Mouse (Mus musculus): ENCODE measurements around the gene Edaradd. TPM values are rescaled to one million over a fixed set of nuclear protein-coding genes. Genes with fewer than 3 reads are reported as not detected.

Edaradd gene
- polyA plus RNA-seq (2015; fragmentation: Nextera tagmentation; extraction: Ambion mirVana), result 16.0 and 19.8 TPM in 2 replicates

DNA sequence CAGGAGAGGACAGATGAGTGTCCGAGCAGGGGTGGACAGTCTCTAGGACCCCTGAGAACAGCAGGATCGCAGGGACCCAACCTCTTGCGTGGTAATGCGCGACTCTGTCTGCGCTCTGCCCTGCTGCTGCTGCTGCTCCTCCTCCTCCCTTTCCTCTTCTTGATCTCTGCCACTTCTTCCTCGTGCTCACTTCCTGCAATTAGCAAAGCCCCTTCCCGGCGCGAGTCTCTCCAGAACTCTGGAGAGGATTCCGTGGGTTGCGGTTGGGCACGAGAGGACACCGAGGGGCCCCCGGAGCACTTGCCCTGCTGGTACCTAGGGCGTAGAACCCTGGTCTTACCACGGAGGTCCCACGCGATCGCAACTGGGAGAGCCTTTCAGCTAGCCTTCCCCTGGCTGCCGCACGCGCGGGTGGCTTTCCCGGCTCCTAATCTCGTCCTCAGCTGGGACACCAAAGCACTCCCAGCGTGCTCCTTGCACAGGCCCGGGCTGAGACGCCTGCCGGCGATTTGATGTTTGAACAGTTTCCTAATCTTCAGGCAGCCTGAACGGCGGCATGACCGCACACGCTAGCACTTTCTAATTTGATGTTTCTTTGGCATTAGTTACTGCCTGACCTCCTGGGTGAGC lies at the start of gene Edaradd:
Gene Edaradd, minus strand, starts transcription at position 484 of the 630 bp plus-strand sequence.
- peak; percentile 52 for DNase-seq (ENCODE audit: low spot score)

DNA sequence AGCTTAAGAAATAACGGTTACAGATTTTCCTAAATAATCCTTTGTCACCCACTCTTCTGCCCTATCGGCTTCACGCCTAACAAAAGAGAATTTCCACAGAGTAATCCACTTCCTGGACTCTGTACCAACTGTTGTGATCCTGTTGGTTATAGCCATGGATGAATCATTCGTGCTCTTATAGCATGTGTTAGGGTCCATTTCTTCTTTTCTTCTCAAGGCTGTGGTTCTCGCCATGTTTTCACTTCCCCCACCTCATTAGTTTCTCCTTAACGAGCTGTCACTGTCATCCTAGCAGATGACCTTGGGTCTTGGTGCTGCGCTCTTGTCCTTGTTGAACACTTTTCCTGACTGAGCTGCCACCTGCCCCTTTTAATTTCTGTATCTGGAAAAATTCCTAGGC lies 49.5 kb upstream of the Edaradd start:
- no peak for DNase-seq (ENCODE audit: low spot score)

DNA sequence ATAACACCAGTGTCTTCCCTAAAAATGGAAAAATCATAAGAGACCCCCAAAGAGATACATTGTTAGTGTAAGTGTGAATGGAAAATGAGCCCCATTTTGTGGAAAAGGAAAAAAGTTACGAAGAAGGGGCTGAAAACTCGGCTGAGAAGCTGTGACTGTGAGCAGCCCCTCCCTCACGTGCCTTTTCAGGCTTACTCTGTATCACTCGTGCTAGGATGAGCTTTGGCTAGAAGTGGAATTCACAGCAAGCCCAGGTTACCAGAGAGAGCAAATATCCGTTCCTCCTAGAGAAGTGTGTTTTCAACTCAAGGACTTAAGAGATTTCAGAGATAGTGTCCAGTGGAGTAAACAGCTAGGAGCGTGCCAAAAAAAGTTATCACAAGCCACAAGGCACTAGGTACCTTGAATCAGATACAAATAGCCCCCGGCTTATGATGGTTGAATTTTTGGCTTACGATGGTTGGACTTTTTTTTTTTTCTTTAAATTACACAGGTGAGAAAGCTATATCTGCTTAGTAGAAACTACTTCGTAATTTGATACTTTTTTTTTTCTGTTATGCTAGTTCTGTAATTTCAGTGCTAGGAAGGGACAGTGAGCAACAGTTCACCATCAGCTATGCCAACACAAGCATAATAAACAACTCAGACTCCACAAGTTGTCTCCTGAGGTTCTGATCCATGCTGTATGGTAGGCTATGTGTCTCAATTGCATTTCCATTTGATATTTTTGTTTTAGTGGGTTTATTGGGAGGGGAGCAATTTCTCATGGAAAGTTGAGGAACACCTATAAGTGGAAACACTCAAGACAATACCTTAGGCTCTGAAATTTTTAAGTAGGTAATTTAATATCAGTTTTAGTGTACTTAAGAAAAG lies 48.6 kb upstream of the Edaradd start:
- DNase-seq (ENCODE audit: low spot score), result no peak

DNA sequence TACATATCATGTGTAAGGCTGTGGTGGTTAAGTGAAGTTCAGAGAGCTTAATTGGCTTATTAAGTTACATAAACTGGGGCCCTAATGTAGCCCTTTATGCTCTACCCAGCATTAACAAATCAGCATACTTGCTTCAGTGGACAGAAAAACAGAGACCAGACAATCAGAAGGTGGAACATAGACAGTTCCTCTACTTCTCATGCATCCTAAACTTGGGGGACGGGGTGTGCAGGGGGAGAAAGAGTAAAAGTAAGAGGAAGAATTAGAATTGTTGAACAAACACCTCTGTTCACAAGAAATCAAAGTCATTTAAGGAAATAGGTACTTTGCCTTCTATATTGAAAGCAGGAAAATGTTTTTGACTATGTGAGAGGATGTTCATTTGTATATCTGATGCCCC lies 47.7 kb upstream of the Edaradd start:
- no peak for DNase-seq (ENCODE audit: low spot score)

DNA sequence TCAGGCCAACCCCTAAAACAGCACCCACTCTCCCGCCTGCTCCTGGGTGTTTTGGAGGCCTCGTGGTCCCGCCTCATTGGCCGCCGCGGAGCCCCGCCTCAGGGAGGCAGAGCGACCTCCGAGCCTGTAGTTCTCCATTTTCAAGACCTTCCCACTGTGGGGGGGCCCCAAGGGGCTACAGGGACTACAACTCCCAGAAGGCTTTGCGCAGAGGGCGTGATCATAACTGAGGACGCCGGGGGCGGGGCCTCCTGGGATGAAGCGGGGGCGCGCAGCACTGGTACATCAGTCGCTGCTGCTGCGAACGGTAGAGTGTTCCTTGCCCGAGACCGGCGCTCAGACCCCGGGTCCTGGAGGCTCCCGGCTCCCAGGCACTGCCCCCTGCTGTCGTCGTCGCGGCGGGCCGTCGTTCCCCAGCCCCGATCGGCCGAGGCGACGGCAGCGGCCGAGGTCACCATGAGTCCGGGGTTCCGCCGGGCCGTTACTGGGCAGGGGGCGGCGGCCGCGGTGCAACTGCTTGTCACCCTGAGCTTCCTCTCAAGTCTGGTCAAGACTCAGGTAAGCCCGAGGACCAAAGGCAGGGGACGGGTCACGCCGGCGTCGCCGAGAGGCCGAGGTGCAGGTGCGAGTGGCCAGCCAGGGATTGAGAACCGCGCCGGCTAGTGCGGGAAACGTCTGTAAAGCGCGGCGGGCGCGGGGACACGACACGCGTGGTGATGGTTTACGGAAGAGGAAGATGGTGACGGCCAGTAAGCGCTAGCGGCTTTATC lies 45.6 kb upstream of the Edaradd start, which contains the start of gene Ero1lb:
Gene Ero1lb, plus strand, starts transcription at position 254 of the 770 bp plus-strand sequence.
- DNase-seq (ENCODE audit: low spot score), result peak; percentile 100

DNA sequence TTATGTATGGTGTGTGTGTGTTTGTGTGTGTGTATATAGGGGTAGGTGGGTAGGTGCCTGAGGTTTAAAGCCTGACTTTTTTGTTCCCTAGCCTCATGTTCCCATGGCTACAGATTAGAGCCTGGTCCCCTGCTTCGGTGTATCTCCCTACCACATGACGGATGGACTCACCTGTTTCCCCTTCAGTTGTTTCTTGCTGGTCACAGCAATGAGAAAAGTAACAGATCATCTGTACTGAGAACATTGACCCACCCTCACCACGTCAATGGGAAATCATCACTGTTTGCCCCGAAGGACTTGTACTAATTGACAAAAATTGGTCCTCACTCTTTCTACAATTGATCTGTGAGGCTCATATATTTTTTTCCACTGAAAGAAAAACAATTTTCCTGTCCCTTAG lies 42.0 kb upstream of the Edaradd start:
- DNase-seq (ENCODE audit: low spot score), result no peak

DNA sequence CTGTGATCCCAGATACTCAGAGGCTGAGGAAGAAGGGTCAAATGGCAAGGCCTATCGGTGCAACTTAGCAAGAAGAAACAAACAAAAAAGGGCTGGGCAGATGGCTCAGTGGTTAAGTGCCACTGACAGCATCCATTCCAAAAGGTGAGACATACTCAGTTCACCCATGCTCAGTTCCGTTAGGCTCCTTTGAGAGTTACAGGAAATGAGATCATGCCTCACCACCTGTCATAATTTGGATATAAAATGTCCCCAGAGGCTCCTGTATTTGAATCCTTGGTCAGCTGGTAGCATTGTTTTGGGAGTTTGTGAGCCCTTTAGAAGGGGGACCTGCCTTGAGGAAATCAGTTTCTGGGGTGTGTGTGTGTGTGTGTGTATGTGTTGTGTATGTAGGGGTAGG lies 41.5 kb upstream of the Edaradd start:
- peak; percentile 9 for DNase-seq (ENCODE audit: low spot score)

DNA sequence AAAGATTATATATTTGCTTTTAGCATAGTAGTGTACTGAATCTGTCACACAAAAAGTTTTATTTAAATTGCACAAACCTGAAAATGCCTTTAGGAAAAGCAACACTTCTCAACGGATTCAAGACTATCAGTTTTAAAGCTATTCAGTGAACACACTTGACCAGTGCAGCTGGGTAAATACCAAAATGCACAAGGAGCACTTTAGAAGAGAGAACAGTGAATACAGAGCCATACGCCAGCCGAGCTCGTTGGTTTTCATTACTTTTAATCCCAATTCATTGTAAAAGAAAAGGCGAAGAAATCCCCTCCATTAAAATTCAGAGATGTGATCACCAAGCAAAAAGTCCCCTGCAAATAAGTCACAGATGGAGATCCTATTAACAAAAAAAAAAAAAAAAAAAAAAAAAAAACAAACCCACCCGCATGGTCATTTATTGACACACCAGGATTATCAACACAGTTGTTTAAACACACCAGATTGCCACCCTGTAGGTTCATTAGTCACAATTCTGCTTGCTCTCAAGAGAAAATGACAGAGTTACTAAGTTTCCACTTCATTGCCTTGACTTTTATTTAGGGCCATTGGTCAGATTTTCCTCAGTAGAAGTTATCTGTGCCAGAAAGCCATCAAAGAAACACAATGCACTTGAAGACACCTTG lies 39.4 kb upstream of the Edaradd start:
- DNase-seq (ENCODE audit: low spot score), result no peak

DNA sequence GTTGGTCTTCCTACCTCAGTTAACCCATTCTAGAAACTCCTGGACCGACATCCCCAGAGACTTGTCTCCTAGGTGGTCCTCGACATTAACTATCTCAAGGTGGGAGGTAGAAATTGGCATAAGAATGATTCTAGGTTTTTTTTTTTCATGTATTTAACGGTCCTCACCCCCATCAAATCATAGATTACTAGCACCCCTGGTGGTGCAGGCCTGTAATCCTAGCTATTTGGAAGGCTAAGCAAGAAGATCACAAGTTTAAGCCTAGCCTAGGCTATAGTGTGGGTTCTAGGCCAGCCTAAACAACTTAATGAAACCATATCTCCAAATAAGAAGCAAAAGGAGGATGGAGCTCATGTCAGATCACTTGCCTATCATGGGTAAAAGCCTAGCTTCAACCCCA lies 38.8 kb upstream of the Edaradd start:
- no peak for DNase-seq (ENCODE audit: low spot score)

DNA sequence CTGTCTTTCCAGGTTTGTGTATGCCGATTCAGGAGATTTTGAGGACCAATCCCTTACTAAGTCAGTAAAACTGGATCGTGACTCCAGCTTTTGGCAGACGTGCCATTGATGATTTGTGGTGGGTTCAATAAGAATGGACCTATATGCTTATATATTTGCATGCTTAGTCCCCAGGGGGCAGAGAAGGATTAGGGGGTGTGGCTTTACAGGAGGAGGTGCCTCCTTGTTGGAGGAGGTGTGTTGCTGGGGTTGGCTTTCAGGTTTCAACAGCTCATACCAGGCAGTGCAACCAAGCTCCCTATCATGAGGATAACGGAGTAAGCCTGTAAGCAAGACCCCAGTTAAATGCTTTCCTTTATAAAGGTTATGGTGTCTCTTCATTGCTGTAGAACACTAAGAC lies 34.0 kb upstream of the Edaradd start:
- no peak for DNase-seq (ENCODE audit: low spot score)

DNA sequence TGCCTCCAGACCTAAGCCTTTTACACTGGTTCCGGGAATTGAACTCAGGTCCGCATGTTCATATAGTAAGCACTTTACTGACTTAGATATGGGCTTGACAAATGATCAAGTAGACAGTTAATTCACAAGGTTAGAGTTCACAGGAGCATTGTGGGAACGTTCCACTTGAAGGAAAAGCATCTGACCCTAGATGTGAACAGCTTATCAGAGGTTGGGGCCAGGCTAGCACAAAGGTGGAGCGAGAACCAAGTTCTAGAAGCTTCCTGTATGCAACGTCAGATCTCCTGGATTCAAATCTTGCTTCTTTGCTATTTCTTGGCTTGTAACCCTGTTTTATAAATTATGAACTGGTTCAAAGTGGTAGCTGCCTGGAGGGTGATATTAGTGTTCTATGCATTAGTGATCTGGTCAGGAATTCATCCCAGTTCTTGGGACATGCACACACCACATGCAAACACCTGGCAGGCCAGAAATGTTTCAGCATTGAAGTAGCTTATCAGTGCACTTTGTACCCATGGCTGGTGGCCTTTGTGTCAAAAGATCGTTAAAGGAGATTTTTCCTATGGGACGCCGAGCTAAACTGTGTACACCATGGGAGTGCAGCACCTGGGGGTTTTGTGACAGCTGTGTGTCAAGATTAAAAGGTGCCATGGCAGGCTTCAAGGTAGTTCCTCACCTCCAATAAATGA lies 23.8 kb upstream of the Edaradd start:
- DNase-seq (ENCODE audit: low spot score), result no peak

DNA sequence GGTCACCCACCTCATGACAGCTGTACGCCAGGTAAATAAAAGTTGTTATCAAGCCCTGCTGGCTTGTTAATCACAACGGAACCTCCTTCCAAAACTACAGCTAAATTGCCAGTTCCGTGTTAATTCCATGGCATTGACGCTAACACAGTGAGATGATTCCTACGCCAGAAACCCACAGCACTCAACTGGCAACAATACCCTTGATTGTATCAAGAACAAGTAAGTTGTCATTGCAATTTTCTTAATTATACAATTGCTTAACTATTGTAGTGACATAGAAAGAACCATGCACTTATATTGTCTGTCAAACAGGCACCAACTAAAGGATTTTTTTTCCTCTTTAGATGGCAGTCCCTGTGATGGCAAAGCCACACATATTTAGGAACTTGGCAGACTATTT lies 23.0 kb upstream of the Edaradd start:
- no peak for DNase-seq (ENCODE audit: low spot score)

DNA sequence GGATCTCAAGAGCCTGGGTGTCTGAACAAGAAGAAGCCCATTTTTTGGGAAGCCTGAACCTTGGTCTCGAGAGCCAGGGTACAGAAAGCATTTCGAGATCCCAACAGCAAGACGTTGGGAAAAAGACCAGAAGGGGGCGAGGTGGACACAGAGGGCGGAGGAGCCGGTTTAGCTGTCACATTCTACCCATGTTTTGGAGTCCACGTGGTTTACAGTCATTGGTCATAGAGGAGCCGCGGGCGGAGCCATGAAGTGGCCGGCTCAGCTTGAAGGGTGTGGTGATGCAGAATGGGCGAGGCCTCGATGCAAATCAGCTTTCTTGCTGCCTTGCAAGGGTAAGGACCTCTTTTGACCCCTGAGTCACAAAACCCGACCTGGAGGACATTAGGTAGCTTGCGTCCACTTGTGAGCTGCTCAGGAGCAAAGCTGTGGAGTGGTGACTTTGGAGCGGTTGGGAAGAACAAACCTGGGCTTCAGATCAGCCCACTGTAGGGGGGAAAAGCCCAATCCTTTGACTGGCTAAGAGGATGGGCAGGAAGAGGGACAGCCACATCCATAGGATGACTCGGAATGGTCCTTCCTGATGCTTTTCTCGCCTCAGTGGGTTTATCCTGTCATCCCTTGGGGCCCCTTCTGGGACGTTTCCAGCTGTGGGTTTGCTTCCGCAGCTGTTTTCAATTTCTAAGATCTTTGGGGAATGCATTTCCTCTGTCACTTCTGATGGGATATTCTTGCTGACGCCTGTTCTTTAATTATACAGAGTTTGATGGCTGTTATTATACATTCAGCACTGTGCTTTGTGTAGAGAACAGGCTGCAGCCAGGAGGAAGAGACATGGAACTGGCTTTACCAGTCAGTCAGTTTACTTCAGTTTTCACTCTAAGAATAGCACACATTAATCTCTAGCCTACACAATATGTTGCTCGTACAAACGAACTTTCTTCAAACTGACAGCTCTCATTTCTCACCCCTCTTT lies 22.1 kb upstream of the Edaradd start:
- peak; percentile 31 for DNase-seq (ENCODE audit: low spot score)

DNA sequence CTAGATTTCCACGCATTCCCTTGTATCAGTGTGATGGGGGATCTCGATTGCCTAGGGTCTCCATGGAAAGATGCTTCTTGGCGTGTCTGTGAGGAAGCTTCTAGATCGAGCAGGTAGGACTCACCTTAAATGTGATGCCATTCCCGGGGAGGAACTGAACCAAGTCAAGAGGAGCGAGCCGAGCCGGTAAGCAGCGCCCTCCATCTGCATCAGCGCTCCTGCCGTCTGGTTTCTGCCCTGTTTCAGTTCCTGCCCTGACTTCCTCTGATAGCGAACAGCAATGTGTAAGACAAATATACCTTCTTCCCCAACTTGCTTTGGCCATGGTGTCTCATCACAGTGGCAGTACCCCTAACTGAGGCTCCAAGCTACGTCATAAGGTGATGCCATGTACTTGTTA lies 19.9 kb upstream of the Edaradd start:
- DNase-seq (ENCODE audit: low spot score), result no peak

DNA sequence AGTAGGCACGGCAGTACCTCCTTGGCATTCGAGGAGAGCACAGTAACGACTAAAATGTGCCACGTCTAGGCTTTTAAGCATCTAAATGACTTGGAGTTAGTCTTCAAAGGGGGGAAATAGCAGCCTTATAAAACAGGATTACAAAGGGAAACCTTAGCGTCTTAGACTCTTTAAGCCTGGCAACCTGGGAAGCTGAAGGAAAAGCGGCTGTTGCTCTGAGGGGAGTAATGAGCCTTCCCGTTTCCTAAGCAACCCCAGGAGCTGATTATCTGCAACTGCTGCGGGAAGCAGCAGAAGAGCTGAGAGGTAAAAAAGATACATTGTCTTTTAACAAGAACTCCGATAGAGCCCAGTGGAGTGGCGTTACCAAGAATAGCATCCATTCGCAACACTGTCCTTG lies 19.5 kb upstream of the Edaradd start:
- DNase-seq (ENCODE audit: low spot score), result no peak

DNA sequence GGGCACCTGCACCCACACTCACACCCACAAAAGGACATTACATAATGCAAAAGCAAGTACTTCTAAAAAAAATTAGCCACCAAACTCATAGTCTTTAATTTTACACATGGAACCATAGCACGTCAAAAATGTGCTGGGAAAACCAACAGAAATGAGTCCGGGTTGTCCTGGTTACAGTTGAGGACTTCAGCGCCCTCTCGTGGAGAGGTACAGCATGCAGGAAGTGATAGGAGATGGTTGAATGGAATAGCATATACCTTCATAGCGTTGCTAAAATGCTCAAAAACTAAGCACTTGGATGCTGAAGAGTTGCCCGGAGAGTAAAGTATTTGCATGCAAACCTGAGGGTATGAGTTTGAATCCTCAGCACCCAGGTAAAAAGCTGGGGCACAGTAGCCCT lies 17.7 kb upstream of the Edaradd start:
- peak; percentile 67 for DNase-seq (ENCODE audit: low spot score)

DNA sequence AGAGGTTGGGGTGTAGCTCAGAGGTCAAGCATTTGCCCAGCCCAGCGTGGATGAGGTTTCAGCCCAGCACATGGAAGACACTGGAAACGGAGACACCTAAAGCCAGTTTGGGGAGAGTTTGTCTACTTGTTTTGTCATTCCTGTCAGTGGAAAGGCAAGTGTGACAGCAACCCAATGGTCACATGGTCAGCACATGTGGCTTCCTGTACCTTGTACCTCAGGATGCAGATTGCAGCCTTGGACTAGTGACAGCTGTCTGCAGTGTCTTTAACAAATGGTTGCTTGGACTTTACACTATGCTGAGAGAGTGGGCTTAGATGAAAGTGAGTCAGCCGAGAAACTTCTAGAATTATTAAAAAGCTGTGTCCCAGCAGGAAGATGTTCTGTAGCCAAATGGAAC lies 14.4 kb upstream of the Edaradd start:
- DNase-seq (ENCODE audit: low spot score), result no peak

DNA sequence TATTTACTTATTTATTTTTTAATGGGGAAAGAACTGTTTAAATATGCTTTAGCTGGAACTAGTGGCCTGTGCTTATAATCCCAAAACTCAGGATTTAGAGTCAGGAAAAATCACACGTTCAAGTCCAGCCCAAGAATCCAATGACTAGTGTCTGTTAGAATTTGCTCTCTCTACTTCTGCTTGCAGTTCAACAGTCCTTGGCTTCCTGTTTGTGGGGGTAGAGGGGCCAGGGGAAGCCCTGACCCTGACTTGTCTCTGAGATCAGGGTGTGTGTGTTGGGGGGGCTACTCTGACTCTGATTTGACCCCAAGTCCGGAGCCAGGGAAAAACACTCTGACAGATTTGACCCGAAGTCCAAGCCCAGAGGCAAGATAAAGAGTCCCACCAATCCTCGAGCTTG lies 5.4 kb upstream of the Edaradd start:
- DNase-seq (ENCODE audit: low spot score), result no peak

DNA sequence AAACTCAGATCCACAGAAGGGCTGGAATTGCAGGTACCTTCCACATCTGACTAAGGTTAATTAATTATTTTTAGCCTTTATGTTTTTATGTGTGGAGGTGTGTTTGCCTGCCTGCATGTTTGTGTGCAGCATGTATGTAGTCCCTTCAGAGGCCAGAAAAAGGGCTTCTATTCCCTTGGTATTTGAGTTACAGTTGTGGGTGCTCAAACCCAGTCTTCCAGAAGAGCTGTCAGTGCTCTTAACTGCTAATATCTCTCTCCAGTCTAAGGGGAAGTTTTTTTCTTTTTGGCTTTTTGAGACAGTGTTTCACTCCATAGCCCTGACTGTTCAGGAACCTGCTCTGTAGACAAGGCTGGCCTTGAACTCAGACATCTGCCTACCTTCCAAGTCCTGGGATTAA lies 2.1 kb upstream of the Edaradd start:
- DNase-seq (ENCODE audit: low spot score), result no peak

DNA sequence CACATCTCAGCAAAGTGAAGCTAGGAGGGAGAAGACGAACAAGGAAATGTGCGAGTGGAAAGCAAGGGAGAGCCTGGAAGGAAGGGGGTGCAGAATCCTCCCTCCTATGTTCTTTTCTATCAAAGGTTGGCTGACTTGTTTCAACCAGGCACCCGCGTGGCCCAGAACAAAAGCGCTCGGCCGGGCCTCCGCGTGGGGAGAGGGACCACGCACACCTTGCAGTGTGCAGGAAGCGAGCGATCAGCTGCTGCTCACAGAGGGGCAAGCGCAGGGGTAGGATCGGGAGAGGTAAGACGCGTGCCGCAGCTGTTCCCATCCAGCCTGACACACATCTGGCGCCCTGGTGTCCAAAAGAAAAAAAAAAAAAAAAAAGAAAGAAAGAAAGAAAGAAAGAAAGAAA lies 867 bp downstream of the Edaradd start:
- DNase-seq (ENCODE audit: low spot score), result peak; percentile 56

Measured in thymus, postnatal 0 days (tissue).